Mouse (Mus musculus): Measurements from ENCODE around the gene Pik3r3. TPM values are rescaled to one million over a fixed set of nuclear protein-coding genes. Genes with fewer than 3 reads are reported as not detected.

Pik3r3 gene
- polyA plus RNA-seq, 1 experiment: 3.5 TPM

DNA sequence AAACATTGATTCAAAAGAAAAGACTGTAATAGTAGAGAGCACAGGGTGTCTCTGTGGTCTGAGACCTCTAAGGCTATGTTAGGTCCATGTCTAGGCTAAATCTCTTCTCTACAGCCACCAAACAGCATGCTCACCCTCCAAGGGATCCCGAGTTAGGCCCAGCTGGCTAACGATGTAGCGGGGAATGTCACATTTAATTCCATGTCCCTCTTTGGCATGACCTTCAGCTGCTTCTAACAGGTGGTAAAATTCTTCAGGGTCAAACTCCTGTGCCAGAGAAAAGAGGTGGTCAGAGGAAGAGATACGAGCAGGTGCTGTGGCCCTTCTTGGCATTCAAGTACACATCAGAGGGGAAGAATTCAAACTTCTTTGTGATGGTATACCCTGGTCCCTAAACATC lies 96.2 kb downstream of the Pik3r3 start:
- Histone ChIP-seq H3K36me3 (ENCODE audit: control insufficient read depth, insufficient read depth, low read length) (peaks cover 8% of the 10 kb centered on the region), H3K4me1 (ENCODE audit: control insufficient read depth, insufficient read depth, insufficient read length) (no peaks in the 10 kb centered on the region), H3K27ac (ENCODE audit: insufficient read depth, low read length) (no peak overlapping the region), H3K4me3 (ENCODE audit: extremely low read depth, insufficient read depth, insufficient read length) (no peak overlapping the region), H3K27me3 (ENCODE audit: control insufficient read depth, insufficient read depth, low read length) (no peaks in the 10 kb centered on the region)
- 93% methylated on average over 4 of the region's 4 CpGs for WGBS
- no peak for DNase-seq (ENCODE audit: low read depth in 1 of 2, low spot score in 2 of 2)
- TF ChIP-seq CTCF (IDR thresholded peaks at IDR 0.05; ENCODE audit: extremely low read depth, insufficient read depth, insufficient read length, insufficient replicate concordance): no peak
- TF ChIP-seq POLR2A (IDR thresholded peaks at IDR 0.05; ENCODE audit: low read depth, low read length): no peak

DNA sequence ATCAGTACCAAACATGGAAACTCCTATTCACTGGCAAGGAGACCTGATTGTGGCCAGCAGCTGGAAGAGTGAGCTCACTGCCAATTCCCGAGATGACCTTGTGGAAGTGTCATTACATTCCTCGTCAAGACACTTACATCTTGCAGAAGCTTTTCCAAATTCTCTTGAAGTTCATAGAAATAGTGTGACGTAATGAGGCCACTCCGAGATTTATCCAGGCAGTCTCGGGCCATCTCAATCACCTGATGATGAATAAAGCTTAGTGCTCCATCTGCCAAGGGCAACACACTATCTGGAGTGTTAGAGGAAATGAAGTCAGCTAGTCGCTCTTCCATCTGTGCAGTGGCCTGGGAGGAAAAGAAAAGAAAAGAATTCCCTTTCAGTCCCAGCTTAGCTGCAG lies 100.7 kb downstream of the Pik3r3 start:
- WGBS: 91% methylated on average over 6 of the region's 6 CpGs
- TF ChIP-seq POLR2A (IDR thresholded peaks at IDR 0.05; ENCODE audit: low read depth, low read length) (no peak), CTCF (IDR thresholded peaks at IDR 0.05; ENCODE audit: extremely low read depth, insufficient read depth, insufficient read length, insufficient replicate concordance) (no peak)
- DNase-seq (ENCODE audit: low read depth in 1 of 2, low spot score in 2 of 2): no peak
- Histone ChIP-seq H3K27me3 (ENCODE audit: control insufficient read depth, insufficient read depth, low read length) (no peaks in the 10 kb centered on the region), H3K27ac (ENCODE audit: insufficient read depth, low read length) (no peak overlapping the region), H3K4me1 (ENCODE audit: control insufficient read depth, insufficient read depth, insufficient read length) (no peaks in the 10 kb centered on the region), H3K36me3 (ENCODE audit: control insufficient read depth, insufficient read depth, low read length) (peaks cover 7% of the 10 kb centered on the region), H3K4me3 (ENCODE audit: extremely low read depth, insufficient read depth, insufficient read length) (no peak overlapping the region)

DNA sequence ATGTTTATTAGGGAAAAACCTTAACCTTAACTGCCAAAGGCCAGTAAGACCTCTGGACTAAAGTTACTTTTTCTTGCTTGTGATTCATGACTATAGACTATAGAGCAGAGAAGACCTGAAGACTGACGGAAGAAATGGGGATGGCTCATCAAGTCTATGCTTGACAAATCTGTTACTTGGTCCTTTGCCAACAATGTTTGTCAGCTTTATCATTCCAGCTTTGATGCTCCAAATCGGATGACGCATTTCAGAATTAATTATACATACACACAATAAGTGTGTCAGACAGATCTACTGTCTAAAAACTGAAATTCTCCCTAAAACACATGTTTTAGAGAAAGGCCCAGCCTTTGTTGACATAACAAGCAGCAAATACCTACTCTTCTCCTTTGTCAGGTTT lies 107.8 kb downstream of the Pik3r3 start:
- Histone ChIP-seq H3K36me3 (ENCODE audit: control insufficient read depth, insufficient read depth, low read length) (peaks cover 3% of the 10 kb centered on the region; the same call in 1 of the 2 replicates), H3K4me1 (ENCODE audit: control insufficient read depth, insufficient read depth, insufficient read length) (no peaks in the 10 kb centered on the region; the same call in 1 of the 2 replicates), H3K27me3 (ENCODE audit: control insufficient read depth, insufficient read depth, low read length) (no peaks in the 10 kb centered on the region), H3K27ac (ENCODE audit: insufficient read depth, low read length) (no peak overlapping the region), H3K4me3 (ENCODE audit: extremely low read depth, insufficient read depth, insufficient read length) (no peak overlapping the region)
- TF ChIP-seq POLR2A (IDR thresholded peaks at IDR 0.05; ENCODE audit: low read depth, low read length) (no peak), CTCF (IDR thresholded peaks at IDR 0.05; ENCODE audit: extremely low read depth, insufficient read depth, insufficient read length, insufficient replicate concordance) (no peak)
- no peak for DNase-seq (ENCODE audit: low read depth in 1 of 2, low spot score in 2 of 2)
- 98% methylated on average over 3 of the region's 3 CpGs for WGBS

DNA sequence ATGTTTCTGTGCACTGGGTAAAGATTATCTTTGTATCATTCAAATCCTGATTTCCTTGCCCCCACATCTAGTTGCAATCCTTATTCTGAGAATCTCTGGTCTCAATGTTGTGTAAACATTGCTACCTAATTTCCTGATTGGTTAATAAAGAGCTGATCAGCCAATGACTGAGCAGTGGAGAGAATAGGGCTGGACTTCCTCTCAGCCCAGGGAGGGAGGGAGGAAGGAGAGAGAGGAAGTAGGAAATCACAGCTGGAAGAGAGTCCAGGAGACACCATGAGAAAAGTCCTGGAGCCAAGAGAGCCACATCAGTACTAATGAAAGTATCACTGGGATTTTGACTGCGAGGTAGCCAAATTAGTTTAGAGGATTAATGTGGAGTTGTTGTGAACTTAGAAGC lies 114.9 kb downstream of the Pik3r3 start:
- WGBS: 93% methylated on average over 1 of the region's 1 CpGs
- Histone ChIP-seq H3K4me1 (ENCODE audit: control insufficient read depth, insufficient read depth, insufficient read length) (no peaks in the 10 kb centered on the region), H3K27ac (ENCODE audit: insufficient read depth, low read length) (no peak overlapping the region), H3K36me3 (ENCODE audit: control insufficient read depth, insufficient read depth, low read length) (no peaks in the 10 kb centered on the region), H3K27me3 (ENCODE audit: control insufficient read depth, insufficient read depth, low read length) (no peaks in the 10 kb centered on the region), H3K4me3 (ENCODE audit: extremely low read depth, insufficient read depth, insufficient read length) (no peak overlapping the region)
- DNase-seq (ENCODE audit: low read depth in 1 of 2, low spot score in 2 of 2): no peak
- TF ChIP-seq CTCF (IDR thresholded peaks at IDR 0.05; ENCODE audit: extremely low read depth, insufficient read depth, insufficient read length, insufficient replicate concordance) (no peak), POLR2A (IDR thresholded peaks at IDR 0.05; ENCODE audit: low read depth, low read length) (no peak)

DNA sequence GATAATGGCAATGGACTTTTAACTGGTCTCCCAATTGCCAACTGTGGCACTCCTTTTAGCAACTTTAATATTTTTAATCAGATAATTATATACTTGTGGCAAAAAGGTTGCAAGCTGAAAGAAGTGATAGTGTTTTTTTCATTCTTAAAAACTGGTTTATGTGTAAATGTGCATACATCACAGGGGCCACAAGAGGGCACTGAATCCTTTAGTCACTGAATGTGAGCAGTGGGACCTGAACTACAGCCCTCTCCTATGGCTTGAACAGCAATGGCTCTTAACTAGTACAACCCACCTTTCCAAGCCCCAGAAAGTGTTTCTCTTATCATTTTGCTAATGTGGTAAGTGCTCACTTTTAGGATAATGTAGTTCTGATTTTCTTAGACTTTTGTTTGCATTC lies 120.7 kb downstream of the Pik3r3 start:
- Histone ChIP-seq H3K4me1 (ENCODE audit: control insufficient read depth, insufficient read depth, insufficient read length) (no peaks in the 10 kb centered on the region), H3K27me3 (ENCODE audit: control insufficient read depth, insufficient read depth, low read length) (no peaks in the 10 kb centered on the region), H3K27ac (ENCODE audit: insufficient read depth, low read length) (no peak overlapping the region), H3K4me3 (ENCODE audit: extremely low read depth, insufficient read depth, insufficient read length) (no peak overlapping the region), H3K36me3 (ENCODE audit: control insufficient read depth, insufficient read depth, low read length) (no peaks in the 10 kb centered on the region)
- peak in 1 of 2 experiments; percentile 30 for DNase-seq (ENCODE audit: low read depth in 1 of 2, low spot score in 2 of 2)
- TF ChIP-seq CTCF (IDR thresholded peaks at IDR 0.05; ENCODE audit: extremely low read depth, insufficient read depth, insufficient read length, insufficient replicate concordance): peak; percentile 22; the same call in 1 of the 2 replicates
- TF ChIP-seq POLR2A (IDR thresholded peaks at IDR 0.05; ENCODE audit: low read depth, low read length): no peak

DNA sequence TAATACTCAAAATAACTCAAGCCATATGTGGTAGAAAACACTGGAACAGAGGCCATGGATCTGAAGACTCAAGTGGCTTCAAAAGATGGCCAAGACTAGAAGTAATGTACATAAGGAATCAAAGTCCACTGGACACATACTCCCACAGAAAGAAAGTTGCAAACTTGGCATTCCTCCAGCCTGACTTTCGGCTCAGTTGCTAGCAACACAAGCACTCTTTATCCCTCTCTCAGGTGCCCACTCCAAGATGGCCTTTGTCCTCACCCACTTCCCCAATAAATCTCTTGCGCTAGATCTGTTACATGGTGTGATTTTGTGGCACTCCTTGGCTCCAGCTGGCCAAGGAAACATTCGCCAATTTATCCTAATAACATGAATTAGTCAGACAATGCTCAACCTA lies 131.1 kb downstream of the Pik3r3 start:
- no peak for DNase-seq (ENCODE audit: low read depth in 1 of 2, low spot score in 2 of 2)
- TF ChIP-seq CTCF (IDR thresholded peaks at IDR 0.05; ENCODE audit: extremely low read depth, insufficient read depth, insufficient read length, insufficient replicate concordance) (no peak), POLR2A (IDR thresholded peaks at IDR 0.05; ENCODE audit: low read depth, low read length) (no peak)
- H3K27ac ChIP-seq (ENCODE audit: insufficient read depth, low read length): no peak overlapping the region
- H3K4me3 ChIP-seq (ENCODE audit: extremely low read depth, insufficient read depth, insufficient read length): no peak overlapping the region
- H3K36me3 ChIP-seq (ENCODE audit: control insufficient read depth, insufficient read depth, low read length): no peaks in the 10 kb centered on the region
- WGBS: 92% methylated on average over 3 of the region's 3 CpGs
- H3K27me3 ChIP-seq (ENCODE audit: control insufficient read depth, insufficient read depth, low read length): no peaks in the 10 kb centered on the region
- H3K4me1 ChIP-seq (ENCODE audit: control insufficient read depth, insufficient read depth, insufficient read length): no peaks in the 10 kb centered on the region

Other genes starting within 250 kb of the Pik3r3 start
- 25.7 and 31.3 TPM in 2 replicates for gene Faah, start 203.7 kb upstream of the Pik3r3 start, polyA plus RNA-seq (2012; rRNA removed)
- gene Nsun4, start 167.7 kb upstream of the Pik3r3 start, polyA plus RNA-seq (2012; rRNA removed): 8.2 and 9.3 TPM in 2 replicates
- gene Uqcrh, start 146.5 kb upstream of the Pik3r3 start, polyA plus RNA-seq (2012; rRNA removed): 44.5 and 48.9 TPM in 2 replicates
- gene Lrrc41, start 146.3 kb upstream of the Pik3r3 start, polyA plus RNA-seq (2012; rRNA removed): 22.4 and 35.3 TPM in 2 replicates
- gene Rad54l, start 97.9 kb upstream of the Pik3r3 start, polyA plus RNA-seq (2012; rRNA removed): 2.6 and 2.7 TPM in 2 replicates
- 16.4 and 18.0 TPM in 2 replicates for gene Pomgnt1, start 97.8 kb upstream of the Pik3r3 start, polyA plus RNA-seq (2012; rRNA removed)
- gene Lurap1, start 70.3 kb upstream of the Pik3r3 start, polyA plus RNA-seq (2012; rRNA removed): 0.81 and 1.8 TPM in 2 replicates
- 0.04 TPM in 1 of 2 replicates, not detected in the other for gene Tspan1, start 54.0 kb upstream of the Pik3r3 start, polyA plus RNA-seq (2012; rRNA removed)
- not detected in 2 replicates for gene 1700042G07Rik, start 48.2 kb upstream of the Pik3r3 start, polyA plus RNA-seq (2012; rRNA removed)
- not detected in 2 replicates for gene Gm49337, start 48.2 kb upstream of the Pik3r3 start, polyA plus RNA-seq (2012; rRNA removed)
- gene Mast2, start 242.6 kb downstream of the Pik3r3 start, polyA plus RNA-seq (2012; rRNA removed): 35.6 and 53.6 TPM in 2 replicates

All from spleen, adult 2 months (tissue).